Mouse (Mus musculus): ENCODE data around the gene Gm20605.

DNA sequence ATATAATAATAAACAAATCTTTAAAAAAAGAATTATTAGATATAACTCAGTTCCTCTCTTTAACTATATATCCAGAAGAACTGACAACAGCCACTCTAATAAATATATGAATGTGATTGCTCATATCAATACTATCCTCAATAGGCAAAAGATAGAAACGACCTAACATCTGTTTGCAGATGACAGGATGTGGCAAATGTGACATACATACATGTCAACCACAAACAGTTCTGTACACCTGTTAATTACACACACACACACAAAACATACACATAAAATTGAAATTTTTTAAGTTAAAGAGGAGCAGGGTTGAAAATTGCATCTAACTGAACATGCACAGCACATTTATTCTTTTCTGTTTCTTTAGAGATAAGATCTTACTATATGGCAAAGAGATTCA, 62.9 kb downstream of the Gm20605 start:
- TF ChIP-seq MAX (IDR thresholded peaks at IDR 0.05; ENCODE audit: low read depth), result no peak
- no peak for TF ChIP-seq E2F4 (IDR thresholded peaks at IDR 0.05; ENCODE audit: insufficient read depth)
- TF ChIP-seq POLR2A (IDR thresholded peaks at IDR 0.05; ENCODE audit: insufficient read length, low read depth), result no peak
- TF ChIP-seq USF1 (IDR thresholded peaks at IDR 0.05; ENCODE audit: low read depth), result no peak
- TF ChIP-seq TCF12 (IDR thresholded peaks at IDR 0.05; ENCODE audit: insufficient read depth, poor library complexity, severe bottlenecking), result no peak
- TF ChIP-seq TCF3 (IDR thresholded peaks at IDR 0.05; ENCODE audit: insufficient read length, low read depth), result no peak
- TF ChIP-seq POLR2AphosphoS2 (IDR thresholded peaks at IDR 0.05; ENCODE audit: insufficient read length, low read depth), result no peak
- TF ChIP-seq CEBPB (IDR thresholded peaks at IDR 0.05; ENCODE audit: insufficient read depth, poor library complexity, severe bottlenecking), result no peak

Data from myocyte (in vitro differentiated cells).